Mouse (Mus musculus): ENCODE measurements around the gene Dph7. TPM values are rescaled to one million over a fixed set of nuclear protein-coding genes. Genes with fewer than 3 reads are reported as not detected.

Gene Dph7
- polyA plus RNA-seq (2012; rRNA removed), result 11.0 and 12.1 TPM in 2 replicates

GRCm38 (mm10) chr2:24962304-24963000 is at the start of gene Dph7:
Gene Dph7, plus strand, starts transcription at chr2:24962400.

GRCm38 (mm10) chr2:24918930-24919838 is 43.0 kb upstream of the Dph7 start, which contains the start of gene Ehmt1:
Gene Ehmt1, minus strand, starts transcription at chr2:24919614.

GRCm38 (mm10) chr2:24935057-24935796 is 27.0 kb upstream of the Dph7 start, which contains the start of gene Arrdc1:
Gene Arrdc1, minus strand, starts transcription at chr2:24935252.

GRCm38 (mm10) chr2:24949421-24950188 is 12.6 kb upstream of the Dph7 start, which contains the start of gene Zmynd19:
Gene Zmynd19, plus strand, starts transcription at chr2:24949792.

GRCm38 (mm10) chr2:24974906-24975703 is 12.9 kb downstream of the Dph7 start, which contains the start of gene Mrpl41:
Gene Mrpl41, minus strand, starts transcription at chr2:24975098.

GRCm38 (mm10) chr2:24975704-24976297 is 13.6 kb downstream of the Dph7 start, which contains the start of gene Pnpla7:
Gene Pnpla7, plus strand, starts transcription at chr2:24976033.

Other genes with a start within 250 kb of the Dph7 start
- 22.1 and 29.2 TPM in 2 replicates for gene Cacna1b, start 199.2 kb upstream of the Dph7 start, polyA plus RNA-seq (2012; rRNA removed)
- 45.7 and 53.8 TPM in 2 replicates for gene Ehmt1, start 42.8 kb upstream of the Dph7 start, polyA plus RNA-seq (2012; rRNA removed)
- gene Arrdc1, start 27.1 kb upstream of the Dph7 start, polyA plus RNA-seq (2012; rRNA removed), result 267 and 362 TPM in 2 replicates
- 5.0 and 5.2 TPM in 2 replicates for gene Zmynd19, start 12.6 kb upstream of the Dph7 start, polyA plus RNA-seq (2012; rRNA removed)
- gene Mrpl41, start 12.7 kb downstream of the Dph7 start, polyA plus RNA-seq (2012; rRNA removed), result 25.2 and 27.7 TPM in 2 replicates
- gene Pnpla7, start 13.6 kb downstream of the Dph7 start, polyA plus RNA-seq (2012; rRNA removed), result 11.7 and 11.8 TPM in 2 replicates
- gene Nsmf, start 92.0 kb downstream of the Dph7 start, polyA plus RNA-seq (2012; rRNA removed), result 234 and 268 TPM in 2 replicates
- gene Entpd8, start 117.9 kb downstream of the Dph7 start, polyA plus RNA-seq (2012; rRNA removed), result 240 and 325 TPM in 2 replicates
- gene Noxa1, start 132.7 kb downstream of the Dph7 start, polyA plus RNA-seq (2012; rRNA removed), result 82.7 and 117 TPM in 2 replicates
- 38.5 and 40.0 TPM in 2 replicates for gene Nrarp, start 218.4 kb downstream of the Dph7 start, polyA plus RNA-seq (2012; rRNA removed)
- 73.5 and 77.4 TPM in 2 replicates for gene Tor4a, start 234.5 kb downstream of the Dph7 start, polyA plus RNA-seq (2012; rRNA removed)
- 58.5 and 62.9 TPM in 2 replicates for gene Nelfb, start 249.1 kb downstream of the Dph7 start, polyA plus RNA-seq (2012; rRNA removed)

Data from colon, adult 2 months (tissue).